Mouse (Mus musculus): ENCODE data around the gene Pld5.
A peak's percentile ranks its signal among the peaks of the same experiment; 100 is the strongest.

The Pld5 gene

GRCm38 (mm10) chr1:176274667-176275610 is at the start of gene Pld5:
TSS of gene Pld5 (minus strand) at chr1:176275312.
- no peak for DNase-seq (ENCODE audit: low read depth, low spot score)

DNA sequence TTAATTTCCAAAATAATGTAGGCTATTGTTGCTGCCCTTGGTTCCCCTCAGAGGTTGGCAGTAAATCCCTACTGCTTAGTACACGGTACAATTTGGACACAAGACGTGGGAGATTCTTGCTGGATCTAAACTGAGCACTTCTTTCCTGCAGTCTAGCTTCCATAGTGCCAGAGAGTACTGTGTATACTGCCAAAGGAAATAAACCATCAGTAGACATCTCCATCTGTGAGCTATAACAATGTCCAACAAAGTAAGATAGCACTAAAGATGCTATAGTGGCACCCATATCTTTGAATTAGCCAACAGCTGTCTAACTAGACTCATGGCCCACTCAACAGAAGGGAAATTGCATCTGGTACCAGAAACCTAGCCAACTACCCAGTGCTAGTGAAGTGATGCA is 40.0 kb upstream of the Pld5 start:
- no peak for DNase-seq (ENCODE audit: low read depth, low spot score)

DNA sequence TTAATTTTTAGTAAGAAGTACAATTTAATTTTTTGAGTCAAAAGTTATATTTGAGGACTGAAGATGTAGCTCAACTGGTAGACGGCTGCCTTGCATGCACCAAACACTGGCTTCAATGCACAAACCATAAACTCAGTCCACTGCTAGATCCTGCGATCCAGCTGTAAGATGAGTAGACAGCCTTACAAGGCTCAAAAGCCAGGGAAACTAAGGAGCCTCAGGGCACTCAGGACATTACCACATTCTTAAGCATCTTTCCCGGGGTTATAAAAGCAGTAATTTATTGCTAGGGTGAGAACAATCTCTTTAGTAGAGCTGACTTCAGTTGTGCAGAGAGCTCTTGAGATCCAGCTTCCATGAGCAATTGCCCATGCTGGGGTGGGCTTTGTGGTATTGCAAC is 35.1 kb upstream of the Pld5 start:
- DNase-seq (ENCODE audit: low read depth, low spot score), result no peak

- DNase-seq (ENCODE audit: low read depth, low spot score), result no peak
These were observed 14.3 kb upstream of the Pld5 start for GRCm38 (mm10) chr1:176289396-176289795.

GRCm38 (mm10) chr1:176275611-176275980 is 484 bp upstream of the Pld5 start:
- no peak for DNase-seq (ENCODE audit: low read depth, low spot score)

GRCm38 (mm10) chr1:176248717-176249030 is 26.4 kb downstream of the Pld5 start:
- no peak for DNase-seq (ENCODE audit: low read depth, low spot score)

DNA sequence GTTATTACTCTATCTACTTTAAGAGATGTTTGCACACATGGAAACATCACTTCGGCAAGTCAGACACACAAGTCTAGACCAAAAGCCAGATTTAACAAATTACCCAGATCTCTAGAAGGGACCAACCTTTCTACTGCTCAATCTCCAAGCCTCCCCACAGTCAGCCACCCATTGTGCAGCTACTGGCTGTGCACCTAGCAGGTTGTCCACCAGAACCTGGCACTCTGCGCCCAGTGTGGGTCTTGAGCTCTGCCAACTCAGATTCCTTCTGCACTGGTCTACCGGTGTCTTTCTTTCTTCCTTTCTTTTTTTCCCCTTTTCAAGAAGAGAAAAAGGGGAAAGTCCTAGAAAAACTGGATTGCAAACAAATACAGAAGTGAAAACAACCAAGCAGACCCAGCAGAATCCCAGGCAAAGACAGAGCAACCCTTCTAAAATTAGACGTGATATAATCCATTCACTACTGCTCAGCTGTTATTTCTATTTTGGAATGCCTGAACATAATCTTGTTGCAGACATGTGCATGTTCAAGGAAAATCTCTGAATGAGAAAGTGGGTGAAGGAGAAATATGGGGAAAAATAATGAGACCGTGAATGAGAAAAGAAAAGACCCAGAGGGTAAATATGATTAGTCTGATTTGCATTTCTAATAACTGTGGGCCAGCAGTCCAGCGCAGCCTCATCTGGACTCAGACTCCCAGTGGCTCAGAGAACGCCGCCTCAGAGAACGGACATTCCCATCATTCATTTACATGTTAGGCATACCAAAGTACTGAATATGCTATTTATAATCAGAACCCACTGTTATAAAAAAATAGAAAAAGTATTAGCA is 27.0 kb downstream of the Pld5 start:
- no peak for DNase-seq (ENCODE audit: low read depth, low spot score)

GRCm38 (mm10) chr1:176239199-176239598 is 35.9 kb downstream of the Pld5 start:
- DNase-seq (ENCODE audit: low read depth, low spot score), result no peak

- peak; percentile 36 for DNase-seq (ENCODE audit: low read depth, low spot score)
These were observed 51.3 kb downstream of the Pld5 start for GRCm38 (mm10) chr1:176223794-176224193.

DNA sequence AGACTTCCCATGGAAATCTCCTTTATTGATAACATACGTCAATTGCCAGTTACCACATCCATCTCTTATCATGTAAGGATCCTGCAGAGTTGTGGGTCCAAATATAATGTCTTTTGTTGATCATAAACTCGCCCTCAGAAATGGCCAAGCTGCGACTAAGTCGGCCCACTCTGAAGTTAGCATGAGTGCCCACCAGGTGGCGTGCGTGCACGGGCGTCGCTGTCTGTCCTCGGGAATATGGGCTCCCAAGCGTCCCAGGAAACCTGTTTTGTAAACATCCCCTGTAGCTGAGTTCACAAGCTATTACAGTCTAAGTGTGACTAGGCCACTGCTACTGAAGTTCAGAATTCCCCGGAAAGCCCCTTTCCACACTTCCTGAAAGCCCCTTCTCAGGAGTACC is 51.9 kb downstream of the Pld5 start:
- DNase-seq (ENCODE audit: low read depth, low spot score), result peak; percentile 14

DNA sequence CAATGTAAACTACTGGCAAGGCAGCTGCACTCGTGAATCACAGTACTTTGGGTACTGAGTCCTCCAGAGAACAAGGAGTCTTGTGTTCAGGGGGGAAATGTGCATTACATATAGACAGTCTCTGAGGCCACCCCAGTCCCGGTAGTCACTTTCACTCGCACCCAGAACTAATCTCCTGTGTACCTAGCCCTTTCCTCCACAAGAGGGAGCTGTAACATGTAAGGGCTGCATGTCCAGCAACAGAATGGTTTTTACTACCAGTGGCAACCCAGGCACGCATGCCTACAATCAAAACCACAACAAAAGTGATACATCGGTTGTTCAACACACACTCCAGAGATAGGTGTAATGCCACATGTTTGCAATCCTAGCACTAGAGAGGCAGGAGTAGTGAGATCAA is 56.9 kb downstream of the Pld5 start:
- DNase-seq (ENCODE audit: low read depth, low spot score), result no peak

GRCm38 (mm10) chr1:176213645-176214221 is 61.4 kb downstream of the Pld5 start:
- DNase-seq (ENCODE audit: low read depth, low spot score), result no peak

DNA sequence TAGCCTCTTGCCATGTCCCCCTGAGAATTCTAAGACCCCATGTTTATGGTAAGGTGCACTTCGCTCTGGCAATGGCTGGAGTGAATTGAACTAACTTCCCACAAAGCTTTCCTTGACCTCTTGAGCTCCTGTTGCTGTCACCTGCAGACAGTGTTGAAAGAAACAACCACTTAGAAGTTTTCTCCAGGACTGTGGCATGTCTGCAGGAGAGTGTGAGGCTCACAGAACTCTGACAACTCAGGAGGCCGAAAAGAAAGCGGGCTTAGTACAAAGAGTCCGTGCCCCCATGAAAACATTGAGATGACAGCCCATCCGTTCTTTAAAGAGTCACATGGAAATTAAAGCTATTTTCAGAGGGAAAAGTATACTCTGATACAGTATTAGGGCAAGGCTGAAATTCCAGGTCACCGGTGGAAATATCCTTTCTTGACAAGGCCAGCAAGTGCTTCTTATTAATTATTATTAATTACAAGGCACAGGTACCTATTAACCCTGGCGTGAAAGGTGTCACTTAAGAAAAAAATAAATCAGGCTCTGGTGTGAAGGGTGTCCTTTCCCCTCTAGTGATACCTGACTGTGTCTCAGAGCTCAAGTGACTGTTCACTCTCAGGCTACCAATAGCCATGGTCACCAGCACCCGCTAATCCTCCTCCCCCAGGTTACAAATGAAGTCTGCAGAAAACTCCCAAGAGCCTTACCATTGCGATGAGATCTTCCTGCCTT is 62.0 kb downstream of the Pld5 start:
- DNase-seq (ENCODE audit: low read depth, low spot score), result no peak

- no peak for DNase-seq (ENCODE audit: low read depth, low spot score)
These were observed 64.3 kb downstream of the Pld5 start for GRCm38 (mm10) chr1:176210803-176211202.

GRCm38 (mm10) chr1:176208014-176208413 is 67.1 kb downstream of the Pld5 start:
- no peak for DNase-seq (ENCODE audit: low read depth, low spot score)

- DNase-seq (ENCODE audit: low read depth, low spot score), result no peak
These were observed 72.8 kb downstream of the Pld5 start for GRCm38 (mm10) chr1:176202360-176202759.

GRCm38 (mm10) chr1:176197036-176197766 is 77.9 kb downstream of the Pld5 start:
- DNase-seq (ENCODE audit: low read depth, low spot score), result no peak

GRCm38 (mm10) chr1:176196341-176196740 is 78.8 kb downstream of the Pld5 start:
- no peak for DNase-seq (ENCODE audit: low read depth, low spot score)

- DNase-seq (ENCODE audit: low read depth, low spot score), result no peak
These were observed 80.4 kb downstream of the Pld5 start for GRCm38 (mm10) chr1:176194727-176195126.

DNA sequence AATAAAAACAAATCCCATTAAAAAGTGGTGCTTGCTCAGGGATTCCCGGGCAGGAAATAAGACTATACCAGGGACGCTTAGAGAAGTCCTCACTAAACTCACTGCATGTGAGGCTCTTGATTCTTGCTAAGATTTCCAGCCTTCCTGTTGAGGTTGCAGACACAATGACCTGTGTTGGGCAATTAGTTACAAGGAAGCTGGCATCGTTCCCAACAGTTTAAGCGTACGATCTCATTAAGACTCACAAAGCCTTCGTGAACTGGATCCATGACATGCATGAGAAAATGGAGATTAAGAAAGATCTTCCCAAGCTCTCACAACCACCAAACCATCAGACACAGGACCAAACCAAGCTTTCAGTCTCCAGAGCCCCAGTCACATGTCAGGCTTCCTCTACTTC is 91.1 kb downstream of the Pld5 start:
- no peak for DNase-seq (ENCODE audit: low read depth, low spot score)

DNA sequence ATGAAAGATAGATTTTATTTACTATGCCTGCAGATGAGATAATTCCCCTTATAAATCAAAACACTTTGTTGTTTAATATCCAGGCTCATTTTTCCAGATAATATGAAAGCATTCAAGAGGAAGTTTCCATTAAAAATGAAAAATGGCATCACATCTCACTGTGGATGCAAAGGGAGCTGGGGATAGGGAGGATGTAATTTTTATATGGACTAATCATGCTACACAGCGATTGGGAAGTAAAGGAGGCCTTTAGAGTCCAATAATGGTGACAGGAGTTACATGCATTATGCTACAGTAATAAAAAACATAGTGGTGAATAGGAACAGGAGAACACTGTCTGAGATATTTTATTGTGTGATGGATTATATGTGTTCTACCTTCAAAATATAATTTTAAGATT is 100.1 kb downstream of the Pld5 start:
- DNase-seq (ENCODE audit: low read depth, low spot score), result no peak
